Mouse (Mus musculus) right cerebral cortex, adult 18-20 months (tissue): Measurements from ENCODE around the gene Aqp9.

Experiments used
- DNase-seq: peaks from one replicate; pipeline ENCODE4 v3.0.0; 2022; ENCODE audit warnings: mixed read lengths

Gene Aqp9

GRCm38 (mm10) chr9:71166871-71167465, 1.5 kb downstream of the Aqp9 start:
- DNase-seq: no peak

GRCm38 (mm10) chr9:71166019-71166705, 2.3 kb downstream of the Aqp9 start:
- DNase-seq: no peak

- no peak for DNase-seq
These were observed 3.0 kb downstream of the Aqp9 start for GRCm38 (mm10) chr9:71165510-71165909.

- no peak for DNase-seq
These were observed 3.4 kb downstream of the Aqp9 start for GRCm38 (mm10) chr9:71165061-71165460.

GRCm38 (mm10) chr9:71164353-71164752, 4.1 kb downstream of the Aqp9 start:
- DNase-seq: no peak

GRCm38 (mm10) chr9:71162858-71163740, 5.4 kb downstream of the Aqp9 start:
- no peak for DNase-seq

GRCm38 (mm10) chr9:71162131-71162857, 6.2 kb downstream of the Aqp9 start:
- no peak for DNase-seq

GRCm38 (mm10) chr9:71160849-71161711, 7.4 kb downstream of the Aqp9 start:
- no peak for DNase-seq

- no peak for DNase-seq
These were observed 8.8 kb downstream of the Aqp9 start for GRCm38 (mm10) chr9:71159686-71160085.

- DNase-seq: no peak
These were observed 9.3 kb downstream of the Aqp9 start for GRCm38 (mm10) chr9:71159060-71159626.

GRCm38 (mm10) chr9:71157921-71158646, 10.4 kb downstream of the Aqp9 start:
- DNase-seq: no peak

- DNase-seq: no peak
These were observed 11.9 kb downstream of the Aqp9 start for GRCm38 (mm10) chr9:71156447-71157035.

- DNase-seq: no peak
These were observed 13.0 kb downstream of the Aqp9 start for GRCm38 (mm10) chr9:71155399-71156005.

GRCm38 (mm10) chr9:71151386-71151785, 17.1 kb downstream of the Aqp9 start:
- DNase-seq: no peak

GRCm38 (mm10) chr9:71150175-71150574, 18.3 kb downstream of the Aqp9 start:
- no peak for DNase-seq

GRCm38 (mm10) chr9:71148890-71149289, 19.6 kb downstream of the Aqp9 start:
- DNase-seq: no peak

GRCm38 (mm10) chr9:71146210-71146609, 22.3 kb downstream of the Aqp9 start:
- no peak for DNase-seq

- DNase-seq: no peak
These were observed 28.3 kb downstream of the Aqp9 start for GRCm38 (mm10) chr9:71140205-71140604.

- no peak for DNase-seq
These were observed 29.5 kb downstream of the Aqp9 start for GRCm38 (mm10) chr9:71138936-71139335.
